Mouse (Mus musculus): ENCODE results near the gene AY358078.
"Not testable (repeated sequence)": the region's sequence is repeated elsewhere in the genome, so short reads cannot be mapped to it uniquely, and the experiment has no call there.

The AY358078 gene

GRCm38 (mm10) chr14:51799746-51800145 is at the start of gene AY358078:
Gene AY358078 (plus strand): TSS chr14:51800046.
- no peak for DNase-seq (ENCODE audit: extremely low spot score, low spot score)

GRCm38 (mm10) chr14:51755944-51756343 is 43.9 kb upstream of the AY358078 start:
- DNase-seq (ENCODE audit: extremely low spot score, low spot score), result no peak

GRCm38 (mm10) chr14:51771378-51771777 is 28.5 kb upstream of the AY358078 start:
- DNase-seq (ENCODE audit: extremely low spot score, low spot score), result not testable (repeated sequence)

GRCm38 (mm10) chr14:51773490-51773889 is 26.4 kb upstream of the AY358078 start, which contains the start of gene Ang4:
Gene Ang4 (minus strand): TSS chr14:51773590.
- DNase-seq (ENCODE audit: extremely low spot score, low spot score), result no peak

GRCm38 (mm10) chr14:51777791-51778190 is 22.1 kb upstream of the AY358078 start:
- no peak for DNase-seq (ENCODE audit: extremely low spot score, low spot score)

GRCm38 (mm10) chr14:51778865-51779481 is 20.9 kb upstream of the AY358078 start:
- DNase-seq (ENCODE audit: extremely low spot score, low spot score), result no peak

- no peak for DNase-seq (ENCODE audit: extremely low spot score, low spot score)
Measured at GRCm38 (mm10) chr14:51786335-51786734, 13.5 kb upstream of the AY358078 start.

GRCm38 (mm10) chr14:51787061-51787460 is 12.8 kb upstream of the AY358078 start:
- no peak for DNase-seq (ENCODE audit: extremely low spot score, low spot score)

- no peak for DNase-seq (ENCODE audit: extremely low spot score, low spot score)
Measured at GRCm38 (mm10) chr14:51789196-51789595, 10.7 kb upstream of the AY358078 start.

- no peak for DNase-seq (ENCODE audit: extremely low spot score, low spot score)
Measured at GRCm38 (mm10) chr14:51794106-51794505, 5.7 kb upstream of the AY358078 start.

- no peak for DNase-seq (ENCODE audit: extremely low spot score, low spot score)
Measured at GRCm38 (mm10) chr14:51826625-51827024, 26.8 kb downstream of the AY358078 start.

- DNase-seq (ENCODE audit: extremely low spot score, low spot score), result not testable (repeated sequence)
Measured at GRCm38 (mm10) chr14:51827842-51828241, 28.0 kb downstream of the AY358078 start.

GRCm38 (mm10) chr14:51829188-51829587 is 29.3 kb downstream of the AY358078 start:
- DNase-seq (ENCODE audit: extremely low spot score, low spot score), result no peak

GRCm38 (mm10) chr14:51838480-51838879 is 38.6 kb downstream of the AY358078 start:
- DNase-seq (ENCODE audit: extremely low spot score, low spot score), result not testable (repeated sequence)

- DNase-seq (ENCODE audit: extremely low spot score, low spot score), result no peak
Measured at GRCm38 (mm10) chr14:51842250-51842649, 42.4 kb downstream of the AY358078 start.

GRCm38 (mm10) chr14:51842781-51843180 is 42.9 kb downstream of the AY358078 start:
- DNase-seq (ENCODE audit: extremely low spot score, low spot score), result no peak

- no peak for DNase-seq (ENCODE audit: extremely low spot score, low spot score)
Measured at GRCm38 (mm10) chr14:51843882-51844281, 44.0 kb downstream of the AY358078 start.

- no peak for DNase-seq (ENCODE audit: extremely low spot score, low spot score)
Measured at GRCm38 (mm10) chr14:51846566-51846965, 46.7 kb downstream of the AY358078 start.

- peak; percentile 21 for DNase-seq (ENCODE audit: extremely low spot score, low spot score)
Measured at GRCm38 (mm10) chr14:51851006-51851405, 51.2 kb downstream of the AY358078 start.

GRCm38 (mm10) chr14:51853399-51853798 is 53.6 kb downstream of the AY358078 start, which contains the start of gene Ear6:
Gene Ear6 (plus strand): TSS chr14:51853699.
- no peak for DNase-seq (ENCODE audit: extremely low spot score, low spot score)

- not testable (repeated sequence) for DNase-seq (ENCODE audit: extremely low spot score, low spot score)
Measured at GRCm38 (mm10) chr14:51855280-51855679, 55.4 kb downstream of the AY358078 start.

GRCm38 (mm10) chr14:51863603-51864002 is 63.8 kb downstream of the AY358078 start:
- peak; percentile 26 for DNase-seq (ENCODE audit: extremely low spot score, low spot score)

- no peak for DNase-seq (ENCODE audit: extremely low spot score, low spot score)
Measured at GRCm38 (mm10) chr14:51870756-51871155, 70.9 kb downstream of the AY358078 start.

All from neural tube, embryonic 10.5 days (tissue).